Mouse (Mus musculus): ENCODE measurements around the gene Stk11ip. TPM values are rescaled to one million over a fixed set of nuclear protein-coding genes. Genes with fewer than 3 reads are reported as not detected.

The Stk11ip gene
- total RNA-seq, 2 experiments from 2014 or later: 7.5 to 8.9 TPM

DNA sequence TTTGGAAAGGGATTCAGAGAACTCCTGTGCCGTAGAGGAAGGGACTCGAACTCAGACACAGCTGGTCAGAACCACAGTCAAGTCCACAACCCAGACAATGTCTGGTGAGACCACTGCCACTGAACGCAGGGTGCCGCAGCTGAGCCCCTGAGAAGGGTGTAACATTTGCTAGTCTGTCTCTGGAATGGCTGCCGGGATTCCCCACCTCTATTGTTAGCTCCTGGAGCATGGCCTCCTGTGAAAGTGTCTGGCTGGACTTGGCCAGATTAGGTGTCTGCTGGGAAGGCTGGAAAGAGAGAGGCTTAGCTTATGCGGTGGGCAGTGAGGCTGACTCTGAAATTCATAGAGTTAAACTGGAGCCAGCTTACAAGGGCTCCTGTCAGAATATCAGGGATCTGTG, 49.1 kb downstream of the Stk11ip start:
- no peak for DNase-seq

DNA sequence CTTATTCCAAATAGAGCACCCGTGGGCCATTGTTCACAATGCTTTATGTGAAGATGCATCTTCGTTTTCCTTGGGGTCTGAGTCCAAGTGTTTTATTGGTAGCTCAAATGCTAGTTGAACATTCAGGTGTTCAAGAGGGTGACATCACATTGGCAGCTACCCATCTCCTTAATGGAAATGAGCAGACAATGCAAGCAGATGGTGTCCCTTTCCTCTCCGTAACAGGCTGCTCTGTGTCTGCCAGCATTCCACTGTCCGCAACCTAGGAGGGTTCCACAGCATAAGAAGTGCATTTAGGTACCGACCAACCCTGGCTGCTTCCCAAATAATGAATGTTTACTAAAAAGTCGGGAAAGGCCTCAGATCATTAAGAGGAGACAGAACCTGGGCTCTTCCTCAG, 51.4 kb downstream of the Stk11ip start:
- DNase-seq: no peak

DNA sequence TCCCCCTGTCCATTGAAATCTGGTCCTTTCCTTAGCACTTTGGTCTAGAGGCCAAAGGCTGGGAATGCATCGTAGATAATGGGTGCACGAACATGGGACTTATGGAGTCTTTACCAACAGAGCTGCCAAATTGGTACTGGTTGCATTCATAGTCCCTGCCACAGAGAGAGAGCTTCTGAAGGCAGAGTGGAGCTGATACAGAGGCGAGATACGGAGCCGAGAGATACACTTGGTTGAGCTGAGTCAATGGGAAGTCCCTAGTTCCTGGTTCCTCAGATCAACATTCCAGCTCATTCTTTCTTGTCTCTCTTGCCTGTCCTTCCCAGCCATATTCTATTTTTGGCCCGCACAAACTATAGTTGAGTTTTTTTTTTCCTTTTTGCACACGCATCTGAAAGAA, 52.4 kb downstream of the Stk11ip start:
- no peak for DNase-seq

DNA sequence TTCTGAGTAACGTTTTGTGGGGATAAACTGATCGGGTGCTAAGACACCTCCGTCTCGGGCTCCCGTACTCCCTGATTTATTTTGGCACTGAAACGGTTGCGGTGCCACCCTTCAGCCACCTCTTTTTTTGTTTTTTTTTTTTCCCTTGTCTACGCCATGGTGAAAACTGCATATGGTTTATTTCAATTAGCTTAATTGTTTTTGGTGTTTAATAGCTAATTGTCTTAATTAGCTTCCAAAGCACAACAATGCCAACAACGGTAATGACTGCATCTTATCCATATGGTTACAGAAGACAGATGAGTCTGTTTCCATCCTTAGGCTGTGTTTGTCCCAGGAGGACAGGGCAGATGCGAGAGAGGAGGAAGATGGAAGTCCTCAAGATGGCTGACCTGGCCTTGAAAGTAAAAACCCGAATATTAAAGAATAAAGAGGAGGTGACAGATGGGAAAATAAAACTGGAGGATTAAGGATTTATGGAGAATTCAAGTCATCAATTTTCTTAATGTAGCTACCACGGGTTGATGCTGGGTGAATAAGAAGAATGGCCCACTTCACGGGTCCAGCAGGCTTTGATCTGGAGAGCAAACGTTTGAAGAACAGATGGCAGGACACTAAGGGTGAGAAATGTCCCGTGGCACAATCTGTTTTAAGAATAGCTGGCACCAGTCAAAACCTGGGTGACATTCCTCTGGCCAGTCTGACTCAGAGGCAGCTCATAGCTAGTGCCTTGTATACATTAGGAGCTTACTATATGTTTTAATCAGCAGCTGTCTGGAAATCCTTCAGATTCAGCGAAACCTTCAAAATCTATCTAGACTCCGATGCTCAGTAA, 53.4 kb downstream of the Stk11ip start:
- DNase-seq: no peak

DNA sequence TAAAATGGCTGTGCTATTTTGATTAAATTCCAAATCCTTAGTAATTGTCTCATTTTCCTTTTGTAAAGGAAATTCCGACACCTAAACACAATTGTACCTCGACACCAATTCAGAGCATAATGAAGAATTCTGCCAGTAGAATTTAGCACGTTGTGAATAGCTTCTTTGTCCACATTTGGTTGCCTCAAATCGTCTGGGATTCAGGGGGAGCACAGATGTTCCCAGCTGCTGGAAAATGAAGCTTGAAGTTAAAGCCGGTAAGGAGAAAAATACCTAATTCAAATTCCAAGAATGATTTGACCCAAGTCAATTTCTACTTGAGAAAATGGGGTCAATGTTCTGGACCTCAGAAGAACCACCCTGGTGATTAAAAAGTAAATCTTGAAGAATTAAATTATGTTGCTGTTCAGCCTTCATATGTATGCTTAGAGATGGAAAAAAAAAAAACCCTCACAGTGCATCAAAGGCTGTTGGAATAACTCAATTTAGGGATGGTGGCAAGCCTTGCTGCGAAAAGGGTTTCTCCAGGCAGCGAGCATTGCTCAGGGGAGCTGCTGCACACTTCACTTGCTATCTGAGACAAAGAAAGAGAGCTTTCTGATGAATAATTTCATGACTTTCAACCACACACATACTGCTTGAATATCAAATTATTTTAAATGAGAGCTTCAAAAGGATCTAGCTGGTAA, 60.8 kb downstream of the Stk11ip start:
- DNase-seq: no peak

DNA sequence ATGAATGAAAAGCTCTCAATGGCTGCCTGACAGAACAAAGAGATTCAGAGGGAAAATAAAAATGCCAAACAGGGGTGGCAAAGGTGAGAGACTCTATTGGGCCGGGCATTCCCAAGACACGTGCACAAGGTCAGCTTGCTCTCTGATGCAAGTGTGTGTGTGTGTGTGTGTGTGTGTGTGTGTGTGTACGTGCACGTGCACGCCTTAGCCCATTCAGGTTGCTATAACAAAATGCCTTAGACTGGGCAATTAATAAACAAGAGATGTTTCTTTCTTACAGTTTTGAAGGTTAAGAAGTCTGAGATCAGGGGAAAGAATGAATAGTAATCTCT, 61.3 kb downstream of the Stk11ip start:
- DNase-seq: no peak

DNA sequence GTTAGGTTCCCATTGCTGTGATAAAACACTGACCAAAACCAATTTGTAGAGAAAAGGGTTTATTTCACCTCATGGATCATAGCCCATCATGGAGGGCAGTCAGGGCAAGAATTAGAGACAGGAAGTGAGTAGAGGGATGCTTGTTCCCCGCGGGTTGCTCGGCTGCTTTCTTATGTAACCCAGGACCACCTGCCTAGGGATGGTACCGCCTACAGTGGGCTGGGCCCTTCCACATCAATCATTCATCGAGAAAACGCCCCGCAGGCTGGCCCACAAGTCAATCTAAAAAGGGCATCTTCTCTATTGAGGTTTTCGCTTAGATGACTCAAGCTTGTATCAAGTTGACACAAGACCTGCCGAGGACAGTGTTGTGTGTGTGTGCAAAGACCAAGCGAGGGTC, 61.7 kb downstream of the Stk11ip start:
- no peak for DNase-seq

DNA sequence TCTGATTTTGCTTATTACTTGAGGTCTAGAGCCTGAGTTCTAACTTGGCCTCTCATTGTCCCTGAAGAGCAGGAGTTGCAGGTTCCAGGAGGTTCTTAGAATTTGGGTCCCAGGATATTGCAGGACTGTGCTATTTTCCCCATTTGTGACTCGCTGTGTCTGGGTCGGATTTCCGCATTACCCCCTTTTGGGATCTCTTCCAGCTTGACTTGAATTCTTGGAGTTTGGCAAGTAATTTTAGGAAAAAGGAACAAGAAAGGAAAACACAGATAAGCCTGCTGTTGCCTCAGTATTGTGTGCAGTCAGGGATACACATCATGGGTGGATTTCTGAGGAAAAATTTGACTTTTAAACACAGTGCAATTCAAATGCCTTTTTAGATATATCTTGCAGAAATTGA, 65.5 kb downstream of the Stk11ip start:
- no peak for DNase-seq

Other genes with a start within 250 kb of the Stk11ip start
- not detected for gene Resp18, start 243.1 kb upstream of the Stk11ip start, total RNA-seq (2021)
- gene Dnpep, start 203.5 kb upstream of the Stk11ip start, total RNA-seq (2021): 10 to 100 TPM; 51.0 to 53.8 TPM
- 1,000 to 10,000 TPM; 1,482 to 1,503 TPM for gene Des, start 161.2 kb upstream of the Stk11ip start, total RNA-seq (2021)
- gene Speg, start 146.2 kb upstream of the Stk11ip start, total RNA-seq (2021): 100 to 1,000 TPM; 196 to 209 TPM
- gene Gmppa, start 85.6 kb upstream of the Stk11ip start, total RNA-seq (2021): 10 to 100 TPM; 35.6 to 39.7 TPM
- not detected for gene Asic4, start 71.1 kb upstream of the Stk11ip start, total RNA-seq (2021)
- gene Chpf, start 42.2 kb upstream of the Stk11ip start, total RNA-seq (2021): 10 to 100 TPM; 22.2 to 32.0 TPM
- under 1 TPM; 0.68 to 0.87 TPM for gene Tmem198, start 42.0 kb upstream of the Stk11ip start, total RNA-seq (2021)
- gene Obsl1, start 15.1 kb upstream of the Stk11ip start, total RNA-seq (2021): 100 to 1,000 TPM; 107 to 122 TPM
- gene Inha, start 14.5 kb upstream of the Stk11ip start, total RNA-seq (2021): 10 to 100 TPM; 11.9 to 12.8 TPM
- 10 to 100 TPM in 1 of 2 experiments, 1 to 10 TPM in 1; 6.4 to 14.0 TPM for gene Slc4a3, start 24.7 kb downstream of the Stk11ip start, total RNA-seq (2021)

Data from gastrocnemius, postnatal 10 days (tissue).